Mouse (Mus musculus) ovary, adult 18-20 months (tissue): ENCODE measurements around the gene Cntf.

Experiments
- DNase-seq: peaks from one replicate; pipeline ENCODE4 v3.0.0; 2022; ENCODE audit warnings: low spot score, mixed read lengths

Gene Cntf

GRCm38 (mm10) chr19:12765308-12765707, at the start of gene Cntf:
Gene Cntf (minus strand): TSS chr19:12765632.
- no peak for DNase-seq

GRCm38 (mm10) chr19:12813883-12814282, 48.5 kb upstream of the Cntf start:
- no peak for DNase-seq

- DNase-seq = no peak
Observed at GRCm38 (mm10) chr19:12812644-12813364, 47.4 kb upstream of the Cntf start.

GRCm38 (mm10) chr19:12806214-12806613, 40.8 kb upstream of the Cntf start:
- DNase-seq = no peak

- no peak for DNase-seq
Observed at GRCm38 (mm10) chr19:12805730-12806129, 40.3 kb upstream of the Cntf start.

- DNase-seq = no peak
Observed at GRCm38 (mm10) chr19:12804237-12804636, 38.8 kb upstream of the Cntf start.

GRCm38 (mm10) chr19:12802830-12803229, 37.4 kb upstream of the Cntf start:
- DNase-seq = no peak

GRCm38 (mm10) chr19:12801046-12801445, 35.6 kb upstream of the Cntf start:
- no peak for DNase-seq

- no peak for DNase-seq
Observed at GRCm38 (mm10) chr19:12800621-12801020, 35.2 kb upstream of the Cntf start.

- DNase-seq = no peak
Observed at GRCm38 (mm10) chr19:12799081-12799480, 33.6 kb upstream of the Cntf start.

- no peak for DNase-seq
Observed at GRCm38 (mm10) chr19:12798404-12798803, 33.0 kb upstream of the Cntf start.

GRCm38 (mm10) chr19:12797071-12797470, 31.6 kb upstream of the Cntf start:
- no peak for DNase-seq

- peak; percentile 51 for DNase-seq
Observed at GRCm38 (mm10) chr19:12796328-12796931, 31.0 kb upstream of the Cntf start.

GRCm38 (mm10) chr19:12795511-12796327, 30.3 kb upstream of the Cntf start, which contains the start of the genes Zfp91 and Lpxn:
Gene Zfp91 (minus strand): TSS chr19:12796126.
Gene Lpxn (plus strand): TSS chr19:12796193.
- DNase-seq = peak; percentile 97

GRCm38 (mm10) chr19:12795110-12795509, 29.7 kb upstream of the Cntf start:
- DNase-seq = no peak

- DNase-seq = peak; percentile 87
Observed at GRCm38 (mm10) chr19:12794056-12795044, 28.9 kb upstream of the Cntf start.

GRCm38 (mm10) chr19:12792374-12792773, 26.9 kb upstream of the Cntf start:
- DNase-seq = no peak

- DNase-seq = no peak
Observed at GRCm38 (mm10) chr19:12787721-12788120, 22.3 kb upstream of the Cntf start.

- no peak for DNase-seq
Observed at GRCm38 (mm10) chr19:12786803-12787395, 21.5 kb upstream of the Cntf start.

GRCm38 (mm10) chr19:12780437-12780836, 15.0 kb upstream of the Cntf start:
- no peak for DNase-seq

GRCm38 (mm10) chr19:12770888-12771287, 5.5 kb upstream of the Cntf start:
- no peak for DNase-seq
